Mouse (Mus musculus): ENCODE results near the gene Mvb12a. TPM values are rescaled to one million over a fixed set of nuclear protein-coding genes. Genes with fewer than 3 reads are reported as not detected.

Mvb12a gene
- total RNA-seq, 4 experiments from 2014 or later: 28.8 to 31.5 (median 29.1) TPM

- DNase-seq (ENCODE audit: low spot score): peak; percentile 71
These were observed 20.0 kb downstream of the Mvb12a start for GRCm38 (mm10) chr8:71562751-71563150.

- no peak for DNase-seq (ENCODE audit: low spot score)
These were observed 21.3 kb downstream of the Mvb12a start for GRCm38 (mm10) chr8:71563992-71564391.

GRCm38 (mm10) chr8:71566501-71566900 lies 23.8 kb downstream of the Mvb12a start, which contains the start of gene Nxnl1:
Nxnl1 (minus strand) TSS chr8:71566601.
- DNase-seq (ENCODE audit: low spot score): no peak

- DNase-seq (ENCODE audit: low spot score): no peak
These were observed 24.9 kb downstream of the Mvb12a start for GRCm38 (mm10) chr8:71567587-71567986.

GRCm38 (mm10) chr8:71568387-71568937 lies 25.7 kb downstream of the Mvb12a start, which contains the start of gene Slc27a1:
Slc27a1 (plus strand) TSS chr8:71568882.
- peak; percentile 64 for DNase-seq (ENCODE audit: low spot score)

GRCm38 (mm10) chr8:71568941-71569340 lies 26.2 kb downstream of the Mvb12a start:
- DNase-seq (ENCODE audit: low spot score): no peak

- peak; percentile 78 for DNase-seq (ENCODE audit: low spot score)
These were observed 26.9 kb downstream of the Mvb12a start for GRCm38 (mm10) chr8:71569366-71570290.

- peak; percentile 82 for DNase-seq (ENCODE audit: low spot score)
These were observed 27.7 kb downstream of the Mvb12a start for GRCm38 (mm10) chr8:71570291-71570954.

- no peak for DNase-seq (ENCODE audit: low spot score)
These were observed 29.4 kb downstream of the Mvb12a start for GRCm38 (mm10) chr8:71572077-71572476.

GRCm38 (mm10) chr8:71572847-71573633 lies 30.3 kb downstream of the Mvb12a start:
- peak; percentile 63 for DNase-seq (ENCODE audit: low spot score)

- DNase-seq (ENCODE audit: low spot score): no peak
These were observed 31.7 kb downstream of the Mvb12a start for GRCm38 (mm10) chr8:71574426-71574825.

GRCm38 (mm10) chr8:71575020-71575419 lies 32.3 kb downstream of the Mvb12a start:
- DNase-seq (ENCODE audit: low spot score): no peak

- DNase-seq (ENCODE audit: low spot score): no peak
These were observed 35.2 kb downstream of the Mvb12a start for GRCm38 (mm10) chr8:71577856-71578387.

- DNase-seq (ENCODE audit: low spot score): no peak
These were observed 36.3 kb downstream of the Mvb12a start for GRCm38 (mm10) chr8:71579009-71579408.

- no peak for DNase-seq (ENCODE audit: low spot score)
These were observed 36.8 kb downstream of the Mvb12a start for GRCm38 (mm10) chr8:71579476-71579875.

- DNase-seq (ENCODE audit: low spot score): no peak
These were observed 37.5 kb downstream of the Mvb12a start for GRCm38 (mm10) chr8:71580201-71580600.

GRCm38 (mm10) chr8:71586891-71587290 lies 44.2 kb downstream of the Mvb12a start:
- no peak for DNase-seq (ENCODE audit: low spot score)

- no peak for DNase-seq (ENCODE audit: low spot score)
These were observed 46.0 kb downstream of the Mvb12a start for GRCm38 (mm10) chr8:71588762-71589161.

- DNase-seq (ENCODE audit: low spot score): no peak
These were observed 48.3 kb downstream of the Mvb12a start for GRCm38 (mm10) chr8:71591017-71591416.

- DNase-seq (ENCODE audit: low spot score): peak; percentile 96
These were observed 49.0 kb downstream of the Mvb12a start, which contains the start of gene Pgls for GRCm38 (mm10) chr8:71591471-71592373. Pgls (plus strand) TSS chr8:71592176.
